Mouse (Mus musculus): ENCODE data around the gene Lpcat3.
"Not testable (repeated sequence)": the region's sequence is repeated elsewhere in the genome, so short reads cannot be mapped to it uniquely, and the experiment has no call there.

Lpcat3 gene

DNA sequence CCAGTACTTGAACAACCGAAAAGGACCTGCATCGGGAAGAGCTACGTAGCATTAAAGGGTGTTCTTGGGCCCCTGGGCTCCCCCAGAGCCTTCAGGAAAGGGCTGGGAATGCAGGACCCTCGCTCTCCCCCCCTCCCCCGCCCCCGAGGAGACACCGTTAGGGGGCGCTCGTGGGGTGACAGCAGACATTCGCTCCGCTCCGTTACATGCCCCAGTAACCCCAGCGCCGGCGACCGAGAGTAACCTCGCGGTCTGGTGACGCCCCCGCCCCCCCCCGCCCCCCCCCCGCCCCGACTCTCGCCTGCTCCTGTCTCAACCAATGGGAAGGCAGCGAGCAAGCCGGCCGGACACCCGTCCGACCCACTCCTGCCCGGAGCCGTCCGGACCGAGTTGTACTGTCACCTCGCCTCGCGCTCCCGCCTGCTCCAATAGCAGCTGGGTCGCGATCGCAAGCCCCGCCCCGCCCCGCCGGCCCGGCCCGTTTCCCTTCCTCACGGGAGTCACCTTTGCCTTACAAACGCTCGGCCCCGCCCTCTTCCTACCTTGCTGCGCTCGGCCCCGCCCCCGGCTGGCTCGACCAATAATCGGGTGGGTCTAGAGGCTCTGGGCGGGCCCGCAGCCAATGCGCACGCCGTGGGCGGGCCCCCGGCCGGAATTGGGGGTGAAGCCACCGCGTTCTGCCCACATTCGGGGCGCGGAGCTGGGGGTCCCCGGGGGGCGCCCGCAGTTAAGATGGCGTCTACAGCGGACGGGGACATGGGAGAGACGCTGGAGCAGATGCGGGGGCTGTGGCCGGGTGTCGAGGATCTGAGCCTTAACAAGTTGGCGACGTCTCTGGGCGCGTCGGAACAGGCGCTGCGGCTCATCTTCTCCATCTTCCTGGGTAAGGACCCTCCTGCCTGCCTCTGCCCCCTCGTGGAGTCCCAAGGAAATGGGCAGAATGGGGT is at the start of gene Lpcat3:
Gene Lpcat3, plus strand, starts transcription at position 551 of the 947 bp plus-strand sequence.
- peak; percentile 100 for DNase-seq (ENCODE audit: inconsistent age in 2 of 2, low spot score in 1 of 2)

- DNase-seq (ENCODE audit: inconsistent age in 2 of 2, low spot score in 1 of 2), result no peak
Measured at GRCm38 (mm10) chr6:124625612-124626011, 37.2 kb upstream of the Lpcat3 start.

GRCm38 (mm10) chr6:124626184-124626583 is 36.6 kb upstream of the Lpcat3 start:
- DNase-seq (ENCODE audit: inconsistent age in 2 of 2, low spot score in 1 of 2), result not testable (repeated sequence)

- no peak for DNase-seq (ENCODE audit: inconsistent age in 2 of 2, low spot score in 1 of 2)
Measured at GRCm38 (mm10) chr6:124630763-124631162, 32.1 kb upstream of the Lpcat3 start.

GRCm38 (mm10) chr6:124635985-124636384 is 26.8 kb upstream of the Lpcat3 start, which contains the start of gene C1s2:
C1s2 (minus strand) TSS chr6:124636085.
- peak in 1 of 2 experiments; percentile 55 for DNase-seq (ENCODE audit: inconsistent age in 2 of 2, low spot score in 1 of 2)

- DNase-seq (ENCODE audit: inconsistent age in 2 of 2, low spot score in 1 of 2), result peak; percentile 36 to 74
Measured at GRCm38 (mm10) chr6:124636858-124637460, 25.9 kb upstream of the Lpcat3 start.

DNA sequence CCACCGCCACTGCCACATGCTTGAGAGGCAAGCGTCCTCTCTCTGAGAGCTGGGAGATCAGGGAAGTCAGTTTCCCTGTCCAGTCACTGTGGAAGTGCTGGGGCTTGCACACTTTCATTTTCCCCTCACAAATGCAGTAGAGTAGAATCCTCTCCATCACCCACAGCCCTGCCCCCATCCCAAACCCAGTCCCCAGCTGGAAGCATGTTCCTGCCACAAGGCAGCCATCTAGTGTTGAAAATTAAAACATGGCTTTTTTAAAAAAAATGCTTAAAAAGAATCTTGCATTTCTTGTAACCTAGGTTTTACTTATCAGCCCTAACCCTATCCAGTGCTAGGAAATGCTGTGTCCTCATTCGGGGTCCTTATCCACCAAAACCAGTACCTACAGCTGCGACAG is 22.8 kb upstream of the Lpcat3 start:
- peak in 1 of 2 experiments; percentile 55 for DNase-seq (ENCODE audit: inconsistent age in 2 of 2, low spot score in 1 of 2)

DNA sequence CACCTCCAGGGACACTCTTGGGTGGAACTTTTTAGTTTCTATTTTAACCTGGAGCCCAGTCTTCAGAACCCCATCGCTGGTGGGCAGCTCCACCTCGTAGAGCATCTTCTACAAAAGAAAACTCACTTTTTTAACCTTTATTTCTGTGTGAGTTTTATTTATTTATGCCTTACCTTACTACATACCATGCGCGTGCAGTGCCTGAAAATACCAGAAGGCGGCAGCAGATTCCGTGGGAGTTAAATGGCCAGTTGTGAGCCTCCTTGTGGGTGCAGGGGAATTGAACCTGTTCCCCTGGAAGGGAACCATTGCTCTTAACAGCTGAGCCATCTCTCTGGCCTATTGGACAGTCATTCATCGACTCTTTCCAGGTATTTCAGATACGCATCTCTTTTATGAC is 21.8 kb upstream of the Lpcat3 start:
- peak; percentile 73 to 93 for DNase-seq (ENCODE audit: inconsistent age in 2 of 2, low spot score in 1 of 2)

DNA sequence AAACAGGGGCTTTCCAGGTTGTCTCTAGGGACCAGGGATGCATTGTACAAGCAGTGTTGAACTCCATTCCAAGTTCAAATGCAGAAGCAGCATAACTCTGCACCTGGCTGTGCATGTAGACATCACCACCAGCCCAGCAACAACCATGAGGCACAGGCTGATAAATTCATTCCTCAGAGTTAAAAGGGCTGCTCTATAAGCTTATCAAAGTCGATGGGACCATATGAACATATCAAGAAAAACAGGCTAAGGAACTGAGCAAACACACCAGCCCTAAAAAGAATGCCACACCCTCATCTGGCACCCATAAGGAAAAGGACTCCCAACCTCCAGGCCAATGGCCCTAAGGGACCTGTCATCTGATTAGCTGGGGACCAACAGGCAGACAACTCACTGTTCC is 16.4 kb upstream of the Lpcat3 start:
- DNase-seq (ENCODE audit: inconsistent age in 2 of 2, low spot score in 1 of 2), result no peak

GRCm38 (mm10) chr6:124655893-124656292 is 6.9 kb upstream of the Lpcat3 start:
- no peak for DNase-seq (ENCODE audit: inconsistent age in 2 of 2, low spot score in 1 of 2)

DNA sequence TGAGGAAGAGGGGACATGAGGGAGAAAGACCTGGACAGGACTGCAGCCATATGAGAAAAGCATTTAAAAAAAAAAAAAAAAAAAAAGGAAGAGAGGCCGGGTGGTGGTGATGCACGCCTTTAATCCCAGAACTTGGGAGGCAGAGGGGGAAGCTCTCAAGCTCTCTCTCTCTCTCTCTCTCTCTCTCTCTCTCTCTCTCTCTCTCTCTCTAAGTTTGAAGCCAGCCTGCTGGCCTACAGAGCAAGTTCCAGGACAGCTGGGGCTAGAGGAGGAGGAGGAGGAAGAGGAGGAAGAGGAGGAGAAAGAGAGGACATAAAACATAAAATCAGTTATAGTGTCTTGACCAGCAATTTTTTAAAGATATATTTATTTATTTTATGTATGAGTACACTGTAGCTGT is 4.8 kb upstream of the Lpcat3 start:
- no peak for DNase-seq (ENCODE audit: inconsistent age in 2 of 2, low spot score in 1 of 2)

DNA sequence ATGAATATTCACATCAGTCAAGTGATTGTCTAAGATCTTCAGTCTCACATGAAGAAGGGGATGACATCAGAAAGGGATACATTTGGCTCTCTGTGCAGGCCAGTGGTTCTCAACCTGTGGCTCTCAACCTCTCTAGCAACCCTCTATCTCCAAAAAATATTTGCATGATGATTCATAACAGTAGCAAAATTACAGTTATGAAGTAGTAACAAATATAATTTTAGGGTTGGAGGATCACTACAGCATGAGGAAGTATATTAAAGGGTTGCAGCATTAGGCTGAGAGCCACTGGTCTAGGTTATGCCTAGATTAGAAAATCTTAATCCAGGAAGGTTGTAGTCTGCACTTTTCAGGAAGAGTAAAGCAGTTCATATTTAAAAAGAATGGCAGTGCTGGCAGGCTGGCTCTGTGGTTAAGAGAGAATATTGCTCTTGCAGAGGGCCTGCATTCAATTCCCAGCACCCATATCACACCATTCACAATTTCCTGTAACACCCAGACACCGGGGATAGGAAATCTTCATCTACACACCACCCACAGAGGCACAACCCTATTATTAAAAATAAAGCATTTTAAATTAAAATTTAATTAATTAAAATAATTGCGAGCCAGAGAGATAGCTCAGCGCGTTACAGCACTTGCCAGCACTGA is 1.5 kb upstream of the Lpcat3 start:
- DNase-seq (ENCODE audit: inconsistent age in 2 of 2, low spot score in 1 of 2), result no peak

DNA sequence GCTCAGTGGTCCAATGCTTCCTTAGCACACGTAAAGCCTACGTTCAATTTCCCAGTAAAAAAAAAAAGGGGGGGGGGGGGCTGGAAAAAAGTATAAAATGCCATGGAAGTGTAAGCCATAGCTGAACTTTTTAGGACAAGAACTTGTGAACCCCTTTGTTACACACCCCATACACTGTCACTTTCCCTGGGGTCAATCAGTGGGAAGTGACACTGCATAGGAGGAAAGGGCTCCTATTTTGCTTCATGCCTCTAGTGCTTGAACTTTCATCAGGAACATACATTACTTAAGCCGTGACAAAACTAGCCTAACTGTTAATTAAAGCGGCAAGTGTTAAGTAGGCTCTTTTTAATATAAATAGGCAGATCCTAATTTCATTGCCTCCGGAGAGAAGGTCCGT is 832 bp upstream of the Lpcat3 start:
- no peak for DNase-seq (ENCODE audit: inconsistent age in 2 of 2, low spot score in 1 of 2)

DNA sequence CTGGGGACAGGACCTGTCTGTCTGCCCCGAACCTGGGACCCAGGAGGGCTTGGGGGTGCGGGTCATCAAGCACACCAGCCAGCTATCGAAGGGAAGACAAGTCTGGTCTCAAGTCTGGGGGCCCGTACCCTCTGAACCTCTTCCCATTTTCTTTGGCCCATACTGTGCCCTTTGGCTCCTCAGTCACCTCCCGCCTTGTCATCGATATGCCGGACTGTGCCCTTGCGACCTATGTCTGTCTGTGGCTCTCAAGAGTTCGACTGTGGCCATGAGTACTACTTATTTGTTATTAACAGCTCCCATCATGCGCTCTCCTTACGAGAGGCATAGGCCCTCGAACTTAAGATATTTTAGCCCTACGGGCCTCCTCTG is 583 bp downstream of the Lpcat3 start:
- DNase-seq (ENCODE audit: inconsistent age in 2 of 2, low spot score in 1 of 2), result no peak

DNA sequence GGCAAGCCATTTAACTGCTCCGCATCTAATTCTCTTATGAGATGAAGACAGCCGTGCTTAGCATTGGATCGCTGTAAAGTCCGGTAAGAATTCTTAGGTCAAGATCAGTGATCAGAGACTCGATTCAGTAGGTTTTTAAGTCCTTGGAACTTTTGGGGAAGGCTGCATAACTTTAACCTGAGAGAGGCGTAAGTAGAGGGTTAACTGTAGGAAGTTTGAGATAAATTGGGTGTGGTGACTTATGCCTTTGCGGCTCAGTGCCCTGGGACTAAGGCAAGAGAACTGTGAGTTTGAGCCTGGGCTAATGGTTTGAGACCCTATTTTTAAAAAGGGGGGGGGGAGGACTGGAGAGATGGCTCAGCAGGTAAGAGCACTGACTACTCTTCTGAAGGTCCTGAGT is 1.4 kb downstream of the Lpcat3 start:
- no peak for DNase-seq (ENCODE audit: inconsistent age in 2 of 2, low spot score in 1 of 2)

- DNase-seq (ENCODE audit: inconsistent age in 2 of 2, low spot score in 1 of 2), result no peak
Measured at GRCm38 (mm10) chr6:124665011-124665410, 2.2 kb downstream of the Lpcat3 start.

- no peak for DNase-seq (ENCODE audit: inconsistent age in 2 of 2, low spot score in 1 of 2)
Measured at GRCm38 (mm10) chr6:124669234-124669859, 6.5 kb downstream of the Lpcat3 start.

- peak in 1 of 2 experiments; percentile 24 for DNase-seq (ENCODE audit: inconsistent age in 2 of 2, low spot score in 1 of 2)
Measured at GRCm38 (mm10) chr6:124670281-124670900, 7.6 kb downstream of the Lpcat3 start.

GRCm38 (mm10) chr6:124672100-124672499 is 9.3 kb downstream of the Lpcat3 start:
- peak in 1 of 2 experiments; percentile 41 for DNase-seq (ENCODE audit: inconsistent age in 2 of 2, low spot score in 1 of 2)

DNA sequence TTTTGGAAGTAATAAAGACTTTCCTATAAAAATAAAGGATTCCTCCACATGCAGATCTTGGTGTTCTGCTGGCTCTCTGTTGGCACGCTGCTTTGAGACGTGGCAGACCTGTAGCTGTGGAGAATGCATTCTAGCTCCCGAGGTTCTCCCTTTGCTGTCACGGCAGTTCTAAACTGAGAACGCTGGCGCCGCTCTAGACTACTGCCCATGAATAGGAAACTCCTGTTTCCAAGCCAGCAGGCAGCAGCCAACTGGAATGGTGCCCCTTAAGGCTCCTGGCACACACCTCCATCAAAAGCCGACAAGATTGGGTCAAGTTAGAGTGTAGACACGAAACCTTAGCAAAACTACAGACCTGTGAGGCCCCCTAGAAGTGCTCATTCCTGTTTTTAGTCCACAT is 10.8 kb downstream of the Lpcat3 start:
- DNase-seq (ENCODE audit: inconsistent age in 2 of 2, low spot score in 1 of 2), result peak in 1 of 2 experiments; percentile 68

- DNase-seq (ENCODE audit: inconsistent age in 2 of 2, low spot score in 1 of 2), result peak in 1 of 2 experiments; percentile 40
Measured at GRCm38 (mm10) chr6:124674591-124674990, 11.8 kb downstream of the Lpcat3 start.
